Mouse (Mus musculus) left cerebral cortex, adult 2 months (tissue): ENCODE measurements at regions not wholly inside any gene's neighbourhood (a gene's known extent, or its start where the extent isn't known, plus 50 kb on each side); places are given as distances from the start of the nearest gene placed in this dataset.

ENCODE experiments used
- DNase-seq, 2 experiments: peaks; one replicate each; pipeline ENCODE4 v3.0.0; 2021 to 2022; ENCODE audit warnings: low spot score in 2 of 2, mixed read lengths in 1 of 2; ENCODE audit errors: extremely low spot score in 1 of 2
- H3K27ac ChIP-seq: fragments of 200-600 bp; 2 replicates; pipeline ENCODE4 v1.8.1; 2022
- H3K4me3 ChIP-seq: fragments of 200-600 bp; 2 replicates; pipeline ENCODE4 v1.8.1; 2022
- CTCF ChIP-seq: fragments of 200-600 bp; IDR thresholded peaks from 2 replicates; pipeline ENCODE4 v1.8.1; 2022; ENCODE audit warnings: antibody characterized with exemption, mild to moderate bottlenecking, moderate library complexity
- intact Hi-C: fragments of 180-260 bp; cut with DNase I; formaldehyde crosslinking; loops from one replicate; pipeline ENCODE4 v1.15.1; 2025

DNA sequence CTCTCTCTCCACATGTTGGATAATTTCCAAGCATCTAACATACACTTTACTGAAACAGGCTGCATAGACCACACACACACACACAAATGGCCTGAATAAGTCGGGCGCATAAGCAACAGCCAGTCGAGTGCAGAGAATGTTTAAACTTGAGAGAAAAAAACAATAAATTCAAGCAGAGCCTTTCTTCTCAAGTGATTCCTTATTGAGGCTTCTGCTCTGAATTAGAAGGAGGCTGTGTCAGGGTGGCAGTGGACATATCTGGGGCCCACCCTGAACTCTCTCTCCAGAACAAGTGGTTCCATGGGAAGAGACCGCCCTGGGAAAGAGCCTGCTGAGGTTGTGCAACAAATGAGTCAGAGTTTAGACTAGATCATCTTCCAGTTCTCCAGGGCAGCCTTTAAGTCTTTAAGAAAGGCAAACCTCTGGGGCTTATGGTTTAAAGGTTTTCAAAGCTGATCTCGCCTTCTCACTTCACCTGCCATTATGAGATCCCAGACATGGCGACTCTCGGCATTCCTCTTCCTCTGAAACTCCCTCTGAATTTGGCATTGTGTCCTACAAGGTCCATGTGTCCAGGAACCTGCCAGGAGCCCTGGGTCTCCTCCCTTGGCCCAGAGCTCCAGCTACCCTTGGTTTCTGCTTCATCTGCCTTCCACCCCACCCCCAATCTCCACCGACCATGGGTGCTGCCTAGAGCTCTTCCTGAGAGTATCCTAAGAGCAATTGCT lies 445.3 kb downstream of the Wdr11 start:
- H3K27ac ChIP-seq, result no peak overlapping the region
- intact Hi-C loops, result no loop called here
- no peak overlapping the region for H3K4me3 ChIP-seq
- TF ChIP-seq CTCF, result no peak
- DNase-seq, result no peak

- DNase-seq, result no peak
- Histone ChIP-seq H3K4me3 (no peak overlapping the region), H3K27ac (no peak overlapping the region)
- intact Hi-C loops, result no loop called here
- TF ChIP-seq CTCF, result no peak
These were observed 445.9 kb downstream of the Wdr11 start for GRCm38 (mm10) chr7:130037573-130037925.

DNA sequence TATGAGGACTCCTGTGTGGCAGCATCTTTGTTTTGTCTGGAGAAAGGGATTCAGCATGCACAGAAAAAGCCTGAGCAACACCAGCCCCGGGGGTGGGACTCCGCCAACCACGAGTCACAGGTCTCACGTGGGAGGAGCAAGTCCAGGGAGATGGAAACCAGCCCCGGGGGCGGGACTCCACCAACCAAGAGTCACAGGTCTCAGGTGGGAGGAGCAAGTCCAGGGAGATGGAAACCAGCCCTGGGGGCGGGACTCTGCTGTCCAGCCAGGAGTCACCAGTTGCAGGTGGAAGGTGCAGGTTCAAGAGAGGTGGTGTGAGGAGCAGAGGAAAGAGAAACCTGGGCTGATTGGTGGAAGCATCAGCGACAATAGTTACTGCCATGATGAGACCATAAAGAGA lies 448.9 kb downstream of the Wdr11 start:
- no peak for TF ChIP-seq CTCF
- intact Hi-C loops, result no loop called here
- no peak overlapping the region for H3K27ac ChIP-seq
- DNase-seq, result no peak
- H3K4me3 ChIP-seq, result no peak overlapping the region

DNA sequence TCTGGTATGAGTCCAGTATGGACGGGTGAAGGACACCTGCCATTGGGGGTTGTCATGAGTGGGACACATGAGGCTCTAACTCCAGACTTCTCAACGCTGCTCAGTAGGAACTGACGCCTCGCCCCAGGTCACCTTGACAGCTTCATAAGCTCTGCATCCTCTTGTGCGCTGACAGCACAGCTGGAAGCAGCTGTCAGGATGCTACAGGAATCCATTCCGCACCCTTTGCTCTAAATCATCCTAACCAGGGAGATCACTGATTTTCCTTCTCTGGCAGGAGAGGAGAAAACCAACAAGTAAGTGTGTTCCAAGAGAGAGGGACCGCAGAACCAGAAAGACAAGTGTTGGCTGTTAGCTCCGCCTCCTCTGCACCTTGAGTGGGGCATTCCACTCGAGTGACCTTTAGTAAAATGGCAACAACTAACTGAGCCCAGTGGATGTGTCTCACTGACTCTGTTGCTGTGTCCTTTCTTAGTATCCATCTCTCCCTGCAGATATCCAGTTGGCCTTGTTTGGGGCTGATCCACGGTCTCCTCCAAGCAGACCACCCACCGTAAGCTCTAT lies 449.8 kb downstream of the Wdr11 start:
- Histone ChIP-seq H3K4me3 (no peak overlapping the region), H3K27ac (no peak overlapping the region)
- DNase-seq, result no peak
- no peak for TF ChIP-seq CTCF
- intact Hi-C loops, result no loop called here

- intact Hi-C loops, result no loop called here
- TF ChIP-seq CTCF, result no peak
- H3K4me3 ChIP-seq, result no peak overlapping the region
- no peak overlapping the region for H3K27ac ChIP-seq
- no peak for DNase-seq
These were observed 450.7 kb downstream of the Wdr11 start for GRCm38 (mm10) chr7:130042296-130042910.

GRCm38 (mm10) chr7:130043397-130044234 lies 452.0 kb downstream of the Wdr11 start:
- H3K4me3 ChIP-seq, result no peak overlapping the region
- no peak for TF ChIP-seq CTCF
- intact Hi-C loops, result no loop called here
- DNase-seq, result no peak
- no peak overlapping the region for H3K27ac ChIP-seq

DNA sequence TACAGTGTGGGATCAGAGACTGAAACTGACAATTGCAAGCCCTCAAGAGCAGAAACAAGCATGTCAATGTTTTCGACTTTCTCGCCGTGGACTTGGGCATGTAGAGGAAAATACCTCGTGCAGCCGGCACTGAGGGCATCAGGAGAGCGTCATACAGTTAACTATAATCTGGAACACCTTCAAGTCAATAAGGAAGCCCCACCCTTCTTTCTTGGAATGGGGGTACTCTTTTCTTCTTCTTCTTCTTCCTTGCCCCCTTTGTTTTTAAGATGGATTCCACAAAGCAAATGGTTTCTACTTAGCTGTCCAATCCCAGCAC lies 452.5 kb downstream of the Wdr11 start:
- H3K4me3 ChIP-seq, result no peak overlapping the region
- no peak for TF ChIP-seq CTCF
- intact Hi-C loops, result no loop called here
- H3K27ac ChIP-seq, result no peak overlapping the region
- DNase-seq, result no peak

DNA sequence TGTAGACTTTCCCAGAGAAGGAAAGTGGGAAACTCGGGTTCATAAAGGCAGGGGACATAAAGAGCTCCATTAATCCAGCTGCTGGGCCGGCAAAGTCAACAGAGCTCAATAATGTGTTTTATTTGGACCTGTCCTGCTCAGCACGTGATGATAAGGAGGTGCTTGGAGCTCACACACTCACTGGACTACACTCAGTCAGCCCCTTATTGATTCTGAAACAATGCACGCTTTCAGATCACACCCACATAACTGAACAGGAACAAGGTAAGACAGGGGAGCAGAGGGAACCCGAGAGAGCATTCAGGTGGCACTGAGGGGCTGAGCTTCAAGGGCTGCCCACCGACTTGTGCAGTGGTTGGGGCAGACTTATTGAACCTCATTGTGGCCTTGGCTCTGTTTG lies 452.9 kb downstream of the Wdr11 start:
- intact Hi-C loops, result no loop called here
- no peak overlapping the region for H3K27ac ChIP-seq
- no peak for TF ChIP-seq CTCF
- DNase-seq, result no peak
- H3K4me3 ChIP-seq, result no peak overlapping the region

DNA sequence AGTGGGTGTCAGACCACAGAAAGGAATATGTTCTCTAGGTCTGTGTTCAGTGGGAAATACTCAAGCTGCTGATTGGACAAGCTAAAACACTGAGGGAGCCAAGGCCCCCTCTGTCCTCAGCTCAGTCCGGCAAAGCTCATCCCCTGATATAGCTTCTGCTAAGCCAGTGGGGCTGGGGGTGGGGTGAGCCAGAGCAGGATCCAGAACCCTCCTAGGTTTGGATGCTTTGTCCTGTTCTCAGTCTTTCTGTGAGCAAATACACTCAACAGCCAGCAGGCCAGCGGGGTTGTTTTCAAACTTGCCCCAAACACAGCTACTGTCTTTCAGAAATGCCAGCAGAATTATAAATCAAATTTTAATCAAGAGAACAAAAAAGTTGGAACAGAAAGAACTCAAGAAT lies 454.4 kb downstream of the Wdr11 start:
- H3K27ac ChIP-seq, result no peak overlapping the region
- intact Hi-C loops, result no loop called here
- H3K4me3 ChIP-seq, result no peak overlapping the region
- TF ChIP-seq CTCF, result no peak
- DNase-seq, result no peak

DNA sequence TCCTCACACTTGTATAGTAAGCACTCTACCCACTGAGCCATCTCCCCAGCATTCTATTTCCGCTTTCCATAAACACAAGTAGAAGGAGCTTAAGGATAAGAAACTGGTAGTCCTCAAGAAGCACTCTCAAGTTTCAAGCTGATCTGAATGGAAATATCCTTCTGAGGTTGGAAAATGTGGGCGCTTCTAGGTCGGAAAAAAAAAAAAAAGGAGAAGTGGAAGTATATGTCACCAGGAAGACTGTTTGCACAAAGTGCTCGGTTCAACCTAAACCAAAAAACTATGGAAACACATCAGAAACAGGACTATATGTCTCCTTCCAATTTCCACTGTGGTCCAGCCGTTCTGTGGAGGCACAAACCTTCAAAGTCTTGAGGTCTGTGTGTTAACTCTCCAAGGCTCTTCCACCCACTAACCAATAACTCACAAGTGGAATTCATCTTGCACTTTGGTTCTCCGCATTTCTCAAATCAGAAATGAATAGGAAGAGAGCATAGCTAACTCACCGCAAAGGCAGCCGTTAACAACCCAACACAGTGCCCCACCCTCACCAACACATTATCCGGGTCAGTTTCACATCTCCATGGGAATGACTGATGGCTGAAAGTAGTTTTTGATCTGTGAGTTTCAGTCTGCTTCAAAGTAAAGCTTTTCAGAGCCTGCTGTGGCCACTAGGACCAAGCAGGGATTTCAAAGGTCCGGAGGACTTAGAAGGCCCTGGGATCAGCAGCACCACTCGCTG lies 455.8 kb downstream of the Wdr11 start:
- intact Hi-C loops, result no loop called here

GRCm38 (mm10) chr7:130048106-130048772 lies 456.6 kb downstream of the Wdr11 start:
- TF ChIP-seq CTCF, result no peak
- H3K27ac ChIP-seq, result no peak overlapping the region
- no peak overlapping the region for H3K4me3 ChIP-seq
- intact Hi-C loops, result no loop called here
- no peak for DNase-seq

More for the DNA sequence above, 455.8 kb downstream of the Wdr11 start:
- TF ChIP-seq CTCF, result no peak
- H3K4me3 ChIP-seq, result no peak overlapping the region
- DNase-seq, result no peak
- no peak overlapping the region for H3K27ac ChIP-seq
